Mouse (Mus musculus) kidney, postnatal 4 days (tissue): ENCODE measurements at regions not wholly inside any gene's neighbourhood (a gene's known extent, or its start where the extent isn't known, plus 50 kb on each side); places are given as distances from the start of the nearest gene placed in this dataset.

Experiments used
- DNase-seq, 2 experiments: peaks; one replicate each; pipeline ENCODE4 v3.0.0; 2021; ENCODE audit warnings: mixed read lengths in 2 of 2

- no peak for DNase-seq
Measured at GRCm38 (mm10) chr2:166264756-166265155, 109.3 kb upstream of the Sulf2 start.

GRCm38 (mm10) chr2:166261799-166262198 lies 106.3 kb upstream of the Sulf2 start:
- peak; percentile 61 to 72 for DNase-seq

GRCm38 (mm10) chr2:166261065-166261464 lies 105.6 kb upstream of the Sulf2 start:
- DNase-seq, result no peak

- peak in 1 of 2 experiments; percentile 29 for DNase-seq
Measured at GRCm38 (mm10) chr2:166258771-166259180, 103.3 kb upstream of the Sulf2 start.

GRCm38 (mm10) chr2:166257666-166258065 lies 102.2 kb upstream of the Sulf2 start:
- no peak for DNase-seq

- DNase-seq, result no peak
Measured at GRCm38 (mm10) chr2:166256193-166256592, 100.7 kb upstream of the Sulf2 start.

- DNase-seq, result no peak
Measured at GRCm38 (mm10) chr2:166254581-166254980, 99.1 kb upstream of the Sulf2 start.

- no peak for DNase-seq
Measured at GRCm38 (mm10) chr2:166252107-166252506, 96.6 kb upstream of the Sulf2 start.

GRCm38 (mm10) chr2:166251421-166251820 lies 96.0 kb upstream of the Sulf2 start:
- DNase-seq, result peak; percentile 61 to 73

- peak; percentile 31 to 60 for DNase-seq
Measured at GRCm38 (mm10) chr2:166250571-166250970, 95.1 kb upstream of the Sulf2 start.

GRCm38 (mm10) chr2:166249338-166249950 lies 94.0 kb upstream of the Sulf2 start:
- DNase-seq, result peak in 1 of 2 experiments; percentile 26

- DNase-seq, result peak; percentile 38 to 50
Measured at GRCm38 (mm10) chr2:166246401-166247189, 91.1 kb upstream of the Sulf2 start.

GRCm38 (mm10) chr2:166245219-166245618 lies 89.8 kb upstream of the Sulf2 start:
- DNase-seq, result no peak

- no peak for DNase-seq
Measured at GRCm38 (mm10) chr2:166242786-166243521, 87.5 kb upstream of the Sulf2 start.

- DNase-seq, result no peak
Measured at GRCm38 (mm10) chr2:166241310-166241709, 85.8 kb upstream of the Sulf2 start.

- no peak for DNase-seq
Measured at GRCm38 (mm10) chr2:166240056-166240455, 84.6 kb upstream of the Sulf2 start.

GRCm38 (mm10) chr2:166237554-166238269 lies 82.2 kb upstream of the Sulf2 start:
- DNase-seq, result peak; percentile 49 to 55

- DNase-seq, result no peak
Measured at GRCm38 (mm10) chr2:166236102-166236501, 80.6 kb upstream of the Sulf2 start.

- no peak for DNase-seq
Measured at GRCm38 (mm10) chr2:166234579-166235212, 79.2 kb upstream of the Sulf2 start.

- peak; percentile 41 to 61 for DNase-seq
Measured at GRCm38 (mm10) chr2:166233246-166233645, 77.8 kb upstream of the Sulf2 start.

- no peak for DNase-seq
Measured at GRCm38 (mm10) chr2:166232376-166232775, 76.9 kb upstream of the Sulf2 start.

GRCm38 (mm10) chr2:166230617-166231016 lies 75.2 kb upstream of the Sulf2 start:
- no peak for DNase-seq
